Mouse (Mus musculus): ENCODE measurements at regions not wholly inside any gene's neighbourhood (a gene's known extent, or its start where the extent isn't known, plus 50 kb on each side); places are given as distances from the start of the nearest gene placed in this dataset.
"Not testable (repeated sequence)": the region's sequence is repeated elsewhere in the genome, so short reads cannot be mapped to it uniquely, and the experiment has no call there.

- no peak for DNase-seq (ENCODE audit: low spot score)
These were observed 140.2 kb upstream of the Gm12728 start for GRCm38 (mm10) chr4:105649447-105649833.

- peak; percentile 50 for DNase-seq (ENCODE audit: low spot score)
These were observed 133.5 kb upstream of the Gm12728 start for GRCm38 (mm10) chr4:105656071-105656655.

- no peak for DNase-seq (ENCODE audit: low spot score)
These were observed 131.1 kb upstream of the Gm12728 start for GRCm38 (mm10) chr4:105658581-105658980.

GRCm38 (mm10) chr4:105676690-105677089 is 113.0 kb upstream of the Gm12728 start:
- no peak for DNase-seq (ENCODE audit: low spot score)

GRCm38 (mm10) chr4:105690716-105691115 is 99.0 kb upstream of the Gm12728 start:
- DNase-seq (ENCODE audit: low spot score), result no peak

GRCm38 (mm10) chr4:105692380-105692779 is 97.3 kb upstream of the Gm12728 start:
- no peak for DNase-seq (ENCODE audit: low spot score)

GRCm38 (mm10) chr4:105695895-105696294 is 93.8 kb upstream of the Gm12728 start:
- no peak for DNase-seq (ENCODE audit: low spot score)

GRCm38 (mm10) chr4:105697123-105697522 is 92.5 kb upstream of the Gm12728 start:
- DNase-seq (ENCODE audit: low spot score), result no peak

GRCm38 (mm10) chr4:105702036-105702435 is 87.6 kb upstream of the Gm12728 start:
- no peak for DNase-seq (ENCODE audit: low spot score)

GRCm38 (mm10) chr4:105703408-105703807 is 86.3 kb upstream of the Gm12728 start:
- DNase-seq (ENCODE audit: low spot score), result no peak

- DNase-seq (ENCODE audit: low spot score), result no peak
These were observed 85.4 kb upstream of the Gm12728 start for GRCm38 (mm10) chr4:105704271-105704670.

GRCm38 (mm10) chr4:105705996-105706395 is 83.7 kb upstream of the Gm12728 start:
- peak; percentile 15 for DNase-seq (ENCODE audit: low spot score)

GRCm38 (mm10) chr4:105708080-105708796 is 81.4 kb upstream of the Gm12728 start:
- no peak for DNase-seq (ENCODE audit: low spot score)

- no peak for DNase-seq (ENCODE audit: low spot score)
These were observed 75.7 kb upstream of the Gm12728 start for GRCm38 (mm10) chr4:105713956-105714355.

- no peak for DNase-seq (ENCODE audit: low spot score)
These were observed 71.6 kb upstream of the Gm12728 start for GRCm38 (mm10) chr4:105718080-105718479.

GRCm38 (mm10) chr4:105728696-105729095 is 61.0 kb upstream of the Gm12728 start:
- DNase-seq (ENCODE audit: low spot score), result no peak

- no peak for DNase-seq (ENCODE audit: low spot score)
These were observed 58.8 kb upstream of the Gm12728 start for GRCm38 (mm10) chr4:105730900-105731299.

- not testable (repeated sequence) for DNase-seq (ENCODE audit: low spot score)
These were observed 54.6 kb upstream of the Gm12728 start for GRCm38 (mm10) chr4:105735116-105735515.
